Mouse (Mus musculus) forebrain, postnatal 0 days (tissue): ENCODE data around the gene Ranbp3. TPM values are rescaled to one million over a fixed set of nuclear protein-coding genes. Genes with fewer than 3 reads are reported as not detected.

Experiments used
- ATAC-seq: fragments of 200-750 bp; cut with Nextera tagmentation; 2 replicates; pipeline ENCODE4 v1.8.0; 2017; ENCODE audit warnings: mild to moderate bottlenecking, moderate library complexity
- DNase-seq: peaks from one replicate; pipeline ENCODE4 v3.0.0-alpha.2; 2015
- H3K27ac ChIP-seq: fragments of 300-500 bp; sonication (generic); 2 replicates; pipeline ENCODE4 v1.5.1; 2014; ENCODE audit warnings: low read depth, mild to moderate bottlenecking, antibody characterized with exemption, low read length, moderate library complexity, mixed read lengths
- H3K27me3 ChIP-seq: fragments of 300-500 bp; sonication (generic); 2 replicates; pipeline ENCODE4 v1.6.1; 2014; ENCODE audit warnings: mild to moderate bottlenecking, low read length, mixed read lengths; ENCODE audit not compliant: insufficient read depth
- H3K36me3 ChIP-seq: fragments of 300-500 bp; sonication (generic); 2 replicates; pipeline ENCODE4 v1.6.1; 2014; ENCODE audit warnings: mild to moderate bottlenecking, moderate library complexity; ENCODE audit not compliant: insufficient read depth
- H3K4me1 ChIP-seq: fragments of 300-500 bp; sonication (generic); 2 replicates; pipeline ENCODE4 v1.6.1; 2014; ENCODE audit warnings: antibody characterized with exemption; ENCODE audit not compliant: insufficient read depth
- H3K4me2 ChIP-seq: fragments of 300-500 bp; sonication (generic); 2 replicates; pipeline ENCODE4 v1.6.1; 2014; ENCODE audit warnings: low read depth, mild to moderate bottlenecking, moderate library complexity
- H3K4me3 ChIP-seq: fragments of 300-500 bp; sonication (generic); 2 replicates; pipeline ENCODE4 v1.5.1; 2014; ENCODE audit warnings: low read depth, low read length, mixed read lengths
- H3K9ac ChIP-seq: fragments of 300-500 bp; sonication (generic); 2 replicates; pipeline ENCODE4 v1.6.1; 2014; ENCODE audit warnings: mild to moderate bottlenecking
- H3K9me3 ChIP-seq: fragments of 300-500 bp; sonication (generic); 2 replicates; pipeline ENCODE4 v1.6.1; 2016; ENCODE audit warnings: low read length
- CTCF ChIP-seq: sonication (generic); IDR thresholded peaks from 2 replicates; pipeline ENCODE4 v1.5.1; 2016; ENCODE audit warnings: antibody characterized with exemption, control low read depth, low read depth
- WGBS: fragments of 180-500 bp; shearing (Covaris S2); extraction: QIAGEN DNeasy Blood & Tissue Kit; methylation state at CpG from one replicate; pipeline ENCODE4 v1.1.7; 2014; 5-methylcytosine and 5-hydroxymethylcytosine counted together
- polyA plus RNA-seq: library from polyadenylated mRNA; unstranded; fragments of >200 nt; fragmentation: Nextera tagmentation; extraction: Ambion mirVana; gene quantifications from 2 replicates; pipeline ENCODE4 v1.2.1, GENCODE M21; 2015
- total RNA-seq: library from RNA; depleted of rRNA; stranded (reverse); fragments of >200 nt; gene quantifications from 2 replicates; pipeline ENCODE4 v1.2.3, GENCODE M21; 2014

Gene Ranbp3
- total and polyA plus RNA-seq, 2 experiments from 2014 or later: 100 to 115 TPM

GRCm38 (mm10) chr17:56681791-56682190 lies 8.7 kb downstream of the Ranbp3 start:
- no peak for ATAC-seq
- Histone ChIP-seq H3K27ac (no peak overlapping the region), H3K27me3 (no peaks in the 10 kb centered on the region), H3K9ac (no peak overlapping the region), H3K4me2 (no peak overlapping the region), H3K36me3 (peaks cover 21% of the 10 kb centered on the region), H3K4me1 (0 out of 2 replicates have a peak, but pooled peaks cover 3% of the 10 kb centered on the region), H3K9me3 (no peaks in the 10 kb centered on the region), H3K4me3 (no peak overlapping the region)
- whole genome bisulfite sequencing: 87% methylated on average over 4 of the region's 4 CpGs
- DNase-seq: no peak
- no peak for TF ChIP-seq CTCF

GRCm38 (mm10) chr17:56682880-56683279 lies 9.8 kb downstream of the Ranbp3 start:
- H3K4me2 ChIP-seq: no peak overlapping the region
- H3K9me3 ChIP-seq: no peaks in the 10 kb centered on the region
- peaks cover 22% of the 10 kb centered on the region for H3K36me3 ChIP-seq
- DNase-seq (no peak), ATAC-seq (no peak)
- H3K4me1 ChIP-seq: no peaks in the 10 kb centered on the region
- no peak for TF ChIP-seq CTCF
- no peak overlapping the region for H3K4me3 ChIP-seq
- H3K27ac ChIP-seq: no peak overlapping the region
- H3K9ac ChIP-seq: no peak overlapping the region
- H3K27me3 ChIP-seq: no peaks in the 10 kb centered on the region
- 88% methylated on average over 3 of the region's 3 CpGs for WGBS

- WGBS: 83% methylated on average over 5 of the region's 5 CpGs
- no peak overlapping the region for H3K4me3 ChIP-seq
- H3K9ac ChIP-seq: no peak overlapping the region
- no peak for TF ChIP-seq CTCF
- H3K36me3 ChIP-seq: peaks cover 29% of the 10 kb centered on the region
- H3K27ac ChIP-seq: no peak overlapping the region
- H3K4me1 ChIP-seq: no peaks in the 10 kb centered on the region
- no peaks in the 10 kb centered on the region for H3K27me3 ChIP-seq
- ATAC-seq (no peak), DNase-seq (no peak)
- no peak overlapping the region for H3K4me2 ChIP-seq
- H3K9me3 ChIP-seq: no peaks in the 10 kb centered on the region
These were observed 10.5 kb downstream of the Ranbp3 start for GRCm38 (mm10) chr17:56683546-56684140.

GRCm38 (mm10) chr17:56684649-56685048 lies 11.6 kb downstream of the Ranbp3 start:
- 77% methylated on average over 2 of the region's 2 CpGs for WGBS
- Histone ChIP-seq H3K36me3 (peaks cover 36% of the 10 kb centered on the region), H3K27me3 (no peaks in the 10 kb centered on the region)

GRCm38 (mm10) chr17:56686801-56687200 lies 13.7 kb downstream of the Ranbp3 start:
- H3K9ac ChIP-seq: no peak overlapping the region
- peaks cover 51% of the 10 kb centered on the region for H3K36me3 ChIP-seq
- H3K4me2 ChIP-seq: no peak overlapping the region
- WGBS: 91% methylated on average over 4 of the region's 4 CpGs
- H3K4me1 ChIP-seq: no peaks in the 10 kb centered on the region
- no peak overlapping the region for H3K4me3 ChIP-seq
- TF ChIP-seq CTCF: no peak
- ATAC-seq: no peak
- H3K27me3 ChIP-seq: no peaks in the 10 kb centered on the region
- no peak for DNase-seq
- no peaks in the 10 kb centered on the region for H3K9me3 ChIP-seq
- H3K27ac ChIP-seq: no peak overlapping the region

More at GRCm38 (mm10) chr17:56684649-56685048, 11.6 kb downstream of the Ranbp3 start:
- Histone ChIP-seq H3K4me2 (no peak overlapping the region), H3K4me1 (no peaks in the 10 kb centered on the region), H3K9ac (no peak overlapping the region), H3K4me3 (no peak overlapping the region), H3K27ac (no peak overlapping the region), H3K9me3 (no peaks in the 10 kb centered on the region)
- ATAC-seq: no peak
- TF ChIP-seq CTCF: no peak
- no peak for DNase-seq

GRCm38 (mm10) chr17:56688045-56688444 lies 15.0 kb downstream of the Ranbp3 start:
- no peak overlapping the region for H3K4me3 ChIP-seq
- peaks cover 56% of the 10 kb centered on the region for H3K36me3 ChIP-seq
- no peak overlapping the region for H3K27ac ChIP-seq
- H3K27me3 ChIP-seq: no peaks in the 10 kb centered on the region
- H3K9ac ChIP-seq: no peak overlapping the region
- TF ChIP-seq CTCF: no peak
- DNase-seq (no peak), ATAC-seq (no peak)
- no peaks in the 10 kb centered on the region for H3K9me3 ChIP-seq
- H3K4me2 ChIP-seq: no peak overlapping the region
- H3K4me1 ChIP-seq: no peaks in the 10 kb centered on the region

- no peak for ATAC-seq
- H3K4me2 ChIP-seq: no peak overlapping the region
- H3K4me3 ChIP-seq: no peak overlapping the region
- no peak for TF ChIP-seq CTCF
- no peaks in the 10 kb centered on the region for H3K27me3 ChIP-seq
- H3K4me1 ChIP-seq: no peaks in the 10 kb centered on the region
- WGBS: 93% methylated on average over 2 of the region's 2 CpGs
- H3K27ac ChIP-seq: no peak overlapping the region
- DNase-seq: no peak
- H3K9ac ChIP-seq: no peak overlapping the region
- no peaks in the 10 kb centered on the region for H3K9me3 ChIP-seq
- peaks cover 62% of the 10 kb centered on the region for H3K36me3 ChIP-seq
These were observed 15.6 kb downstream of the Ranbp3 start for GRCm38 (mm10) chr17:56688689-56689088.
